ENCODE assay signal across 17 mouse cellular contexts in genomic region chr4:81550816-81551215, GRCm38 (mm10).
"Had no signal": no experiment of that assay in that cellular context is flagged by ENCODE, and none has a peak within 500 bp of the region (broad histone marks: within the 10 kb centered on the region; RNA-seq: fewer than 3 reads in every experiment).

No protein-coding gene starts in this region.

- H3K27ac ChIP-seq: liver, embryonic 13.5 days; midbrain, embryonic 10.5 days; midbrain, embryonic 13.5 days; neural tube, embryonic 13.5 days; stomach, embryonic 15.5 days had no signal

- H3K4me3 ChIP-seq: liver, embryonic 13.5 days; megakaryocyte, embryonic 14.5 days; midbrain, embryonic 10.5 days; midbrain, embryonic 13.5 days; myocyte; neural tube, embryonic 13.5 days; stomach, embryonic 15.5 days had no signal

- H3K4me2 ChIP-seq: liver, embryonic 13.5 days; midbrain, embryonic 13.5 days; neural tube, embryonic 13.5 days; stomach, embryonic 15.5 days had no signal

- H3K9ac ChIP-seq: liver, embryonic 13.5 days; midbrain, embryonic 13.5 days; neural tube, embryonic 13.5 days; stomach, embryonic 15.5 days had no signal

- DNase-seq: kidney, adult 18-20 months; kidney, adult 9 months; kidney, postnatal 10 days; kidney, postnatal 36 days; liver, embryonic 13.5 days; retina, postnatal 1 day; right cerebral cortex, postnatal 25 days; spleen, adult 18-20 months; thymus, postnatal 25 days had no signal

- H3K4me1 ChIP-seq: liver, embryonic 13.5 days; megakaryocyte, embryonic 14.5 days; midbrain, embryonic 10.5 days; midbrain, embryonic 13.5 days; neural tube, embryonic 13.5 days; stomach, embryonic 15.5 days had no signal

- ATAC-seq: intestine, embryonic 16.5 days; midbrain, embryonic 13.5 days; midbrain, embryonic 16.5 days had no signal

- H3K27me3 ChIP-seq: liver, embryonic 13.5 days; megakaryocyte, embryonic 14.5 days; midbrain, embryonic 13.5 days; neural tube, embryonic 13.5 days; stomach, embryonic 15.5 days had no signal

- H3K9me3 ChIP-seq: liver, embryonic 13.5 days; megakaryocyte, embryonic 14.5 days; midbrain, embryonic 10.5 days; stomach, embryonic 15.5 days had no signal

- H3K36me3 ChIP-seq: liver, embryonic 13.5 days; midbrain, embryonic 10.5 days; midbrain, embryonic 13.5 days; neural tube, embryonic 13.5 days; stomach, embryonic 15.5 days had no signal
